Mouse (Mus musculus) urinary bladder, adult 2 months (tissue): ENCODE measurements at regions not wholly inside any gene's neighbourhood (a gene's known extent, or its start where the extent isn't known, plus 50 kb on each side); places are given as distances from the start of the nearest gene placed in this dataset.

ENCODE experiments used
- DNase-seq: peaks from one replicate; pipeline ENCODE4 v3.0.0; 2022; ENCODE audit warnings: low spot score

GRCm38 (mm10) chr10:91314441-91314840 is 133.3 kb upstream of the Tmpo start:
- DNase-seq, result no peak

DNA sequence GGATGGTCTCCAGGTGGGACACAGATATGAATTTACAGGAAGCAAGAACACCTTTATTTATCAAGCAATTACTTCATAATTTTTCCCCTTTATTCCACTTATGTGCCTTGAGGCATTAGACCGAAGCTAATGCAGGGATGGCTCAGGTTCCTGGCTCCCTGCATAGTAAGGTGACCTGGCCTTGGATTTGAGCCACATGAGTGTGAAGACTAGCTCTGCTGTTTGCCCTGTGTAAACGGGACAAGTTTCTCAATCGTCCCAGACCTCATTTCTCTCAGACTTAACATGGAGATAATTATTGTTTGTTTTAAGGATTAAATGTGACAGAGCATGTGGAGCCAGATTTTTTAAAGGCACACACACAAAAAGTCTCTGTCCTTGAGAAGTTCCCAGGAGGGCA is 132.2 kb upstream of the Tmpo start:
- no peak for DNase-seq

GRCm38 (mm10) chr10:91312913-91313312 is 131.8 kb upstream of the Tmpo start:
- DNase-seq, result no peak

- DNase-seq, result no peak
Observed at GRCm38 (mm10) chr10:91300067-91300466, 119.0 kb upstream of the Tmpo start.

DNA sequence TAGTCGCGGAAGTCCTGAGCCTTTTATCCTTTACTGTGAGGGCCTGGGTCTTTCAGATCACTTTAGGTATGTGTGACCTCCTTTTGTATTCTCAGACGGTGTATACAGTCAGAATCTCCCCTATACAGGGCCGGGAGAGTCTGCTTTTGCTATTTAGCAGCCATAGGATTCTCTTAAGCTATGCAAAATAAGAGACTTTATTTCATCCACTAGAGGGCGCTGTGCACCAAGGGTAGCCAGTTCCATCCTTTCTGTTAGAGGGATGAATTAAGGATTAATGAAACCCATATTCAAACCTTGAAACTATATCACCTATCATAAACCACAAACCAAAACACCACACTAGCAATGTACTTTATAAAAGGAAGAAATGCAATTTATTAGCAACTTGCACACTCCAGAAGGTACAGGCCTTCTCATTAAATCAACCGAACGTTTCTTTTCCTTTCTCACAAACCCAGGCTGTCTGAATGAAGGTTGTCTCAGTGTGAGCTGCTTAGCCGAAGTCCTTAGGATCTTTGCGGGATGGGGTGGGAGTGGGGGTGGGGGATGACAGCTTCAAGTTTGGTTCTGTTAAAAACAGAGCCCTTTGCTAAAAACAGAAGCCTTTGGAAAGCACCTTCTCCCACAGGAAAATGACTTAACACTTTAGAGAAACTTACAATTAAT is 116.8 kb upstream of the Tmpo start:
- no peak for DNase-seq

GRCm38 (mm10) chr10:91295345-91295744 is 114.2 kb upstream of the Tmpo start:
- DNase-seq, result no peak

- no peak for DNase-seq
Observed at GRCm38 (mm10) chr10:91293226-91293625, 112.1 kb upstream of the Tmpo start.

- no peak for DNase-seq
Observed at GRCm38 (mm10) chr10:91284259-91284658, 103.1 kb upstream of the Tmpo start.

DNA sequence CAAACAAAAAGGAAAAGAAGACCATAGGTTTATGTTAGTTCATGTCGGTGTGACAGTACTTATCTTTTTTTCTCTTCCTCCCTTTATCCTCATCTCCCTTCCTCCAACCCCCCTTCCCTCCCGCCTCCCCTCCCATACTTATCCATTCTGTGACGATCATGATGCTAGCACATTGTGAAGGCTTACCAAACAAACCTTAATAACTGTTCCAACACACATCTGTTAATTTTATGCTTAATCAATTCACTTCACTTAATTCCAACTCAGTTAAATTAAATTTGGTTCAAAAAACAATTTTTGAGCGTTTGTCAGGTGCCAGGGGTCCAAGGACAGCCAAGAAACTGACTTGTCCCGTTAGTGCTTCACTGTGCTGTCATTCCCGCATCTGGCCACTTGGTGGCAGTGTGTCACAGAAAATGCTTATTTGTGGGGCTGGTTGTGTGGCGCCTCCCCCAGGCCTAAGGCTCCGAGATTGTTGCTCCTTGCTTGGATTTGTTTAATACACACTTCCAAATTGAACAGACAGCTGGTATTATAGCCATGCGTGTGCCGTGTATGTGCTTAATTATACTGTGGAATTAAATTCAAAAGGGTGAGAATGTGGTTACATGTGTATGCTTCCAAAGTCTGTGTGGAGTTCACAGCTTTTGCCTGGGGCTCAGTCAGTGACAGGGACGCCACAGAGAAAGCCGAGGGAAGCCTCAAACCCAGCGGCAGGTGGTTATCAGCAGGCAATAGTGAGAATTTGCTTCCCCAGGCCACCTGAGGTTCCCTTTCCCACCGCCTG is 90.0 kb upstream of the Tmpo start:
- peak; percentile 56 for DNase-seq

GRCm38 (mm10) chr10:91270268-91270954 is 89.3 kb upstream of the Tmpo start:
- DNase-seq, result peak; percentile 24

DNA sequence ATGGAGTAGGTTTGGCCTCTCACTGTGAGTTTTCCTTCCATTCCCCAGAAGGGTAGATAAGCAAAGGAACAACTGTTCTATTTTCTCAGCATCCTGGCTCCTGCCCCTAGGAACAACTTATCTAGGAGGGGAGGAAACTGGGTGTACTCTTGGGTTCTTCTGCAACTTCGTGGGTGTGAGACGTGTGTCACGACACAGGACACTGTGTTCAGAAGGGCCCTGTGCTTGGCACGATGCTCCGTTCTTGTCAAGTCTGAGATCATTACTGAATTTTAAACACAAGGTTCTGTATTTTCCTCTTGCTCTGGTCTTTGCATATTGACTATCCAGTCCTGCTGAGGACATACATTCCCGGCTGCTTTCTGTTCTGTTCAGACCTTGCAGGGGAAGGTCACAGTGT is 86.8 kb upstream of the Tmpo start:
- DNase-seq, result no peak

DNA sequence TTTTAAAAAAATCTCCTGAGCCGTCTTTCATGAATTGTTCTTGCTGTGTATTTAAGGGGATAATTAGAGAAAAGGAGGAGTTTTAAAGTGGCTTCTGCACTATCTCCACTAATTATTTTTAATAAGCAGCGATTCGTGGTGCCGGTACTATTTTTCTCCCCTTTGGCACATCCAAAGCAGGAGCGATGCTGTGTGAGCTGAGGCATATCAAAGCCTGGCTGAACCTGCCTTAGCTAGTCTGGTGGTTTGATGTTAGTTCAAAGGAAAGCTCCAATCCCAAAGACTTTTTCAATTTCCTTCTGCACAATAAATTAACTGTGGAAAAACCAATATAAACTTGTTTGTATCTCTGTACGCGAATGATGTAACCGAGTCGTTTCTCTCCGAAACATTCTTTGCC is 79.3 kb upstream of the Tmpo start:
- no peak for DNase-seq

- DNase-seq, result no peak
Observed at GRCm38 (mm10) chr10:91249681-91250195, 68.6 kb upstream of the Tmpo start.

DNA sequence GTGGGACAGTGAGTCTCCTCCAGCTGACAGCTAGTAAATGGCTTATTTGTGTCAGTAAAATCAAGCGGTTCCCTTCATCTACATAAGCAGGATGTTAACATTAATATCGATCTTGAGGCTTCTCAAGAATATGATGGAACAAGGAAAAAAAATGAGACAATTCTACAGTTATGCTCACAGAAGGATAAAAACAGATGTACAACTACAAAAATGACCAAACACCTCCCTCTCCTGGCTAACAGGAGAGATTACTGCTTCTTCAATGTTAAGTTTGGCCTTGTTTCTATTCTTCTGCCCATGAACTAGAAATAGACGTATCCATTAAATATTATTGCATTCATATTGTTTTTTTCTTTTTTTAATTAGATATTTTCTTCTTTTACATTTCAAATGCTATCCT is 63.2 kb upstream of the Tmpo start:
- DNase-seq, result no peak

DNA sequence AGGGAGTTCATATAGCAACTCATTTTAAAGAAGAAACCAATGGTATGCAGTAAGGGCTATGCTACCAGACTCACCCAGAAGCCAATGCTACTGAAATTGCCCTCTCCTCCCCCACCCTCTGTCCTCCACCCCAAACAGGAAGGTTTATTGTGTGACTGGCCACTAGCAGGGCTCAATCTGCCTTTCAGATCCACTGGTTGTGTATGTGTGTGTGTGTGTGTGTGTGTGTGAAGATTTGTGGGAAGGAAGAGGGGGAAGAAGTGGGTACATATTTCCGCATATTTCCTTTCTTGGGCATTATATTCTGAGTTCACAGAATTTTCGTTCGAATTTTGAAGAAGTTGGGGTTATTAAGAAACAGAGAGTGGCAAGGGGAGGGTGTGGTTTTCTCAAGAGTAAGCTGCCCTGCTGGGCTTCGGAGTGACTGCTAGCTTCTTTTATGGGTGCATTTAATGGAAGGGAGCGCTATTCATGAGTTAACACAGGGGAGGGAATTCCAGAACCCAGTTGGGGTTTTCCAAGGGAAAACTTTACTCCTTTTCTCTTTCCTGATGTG is 61.5 kb upstream of the Tmpo start:
- no peak for DNase-seq

- DNase-seq, result no peak
Observed at GRCm38 (mm10) chr10:91241611-91242005, 60.5 kb upstream of the Tmpo start.

GRCm38 (mm10) chr10:91240856-91241610 is 59.9 kb upstream of the Tmpo start:
- no peak for DNase-seq

DNA sequence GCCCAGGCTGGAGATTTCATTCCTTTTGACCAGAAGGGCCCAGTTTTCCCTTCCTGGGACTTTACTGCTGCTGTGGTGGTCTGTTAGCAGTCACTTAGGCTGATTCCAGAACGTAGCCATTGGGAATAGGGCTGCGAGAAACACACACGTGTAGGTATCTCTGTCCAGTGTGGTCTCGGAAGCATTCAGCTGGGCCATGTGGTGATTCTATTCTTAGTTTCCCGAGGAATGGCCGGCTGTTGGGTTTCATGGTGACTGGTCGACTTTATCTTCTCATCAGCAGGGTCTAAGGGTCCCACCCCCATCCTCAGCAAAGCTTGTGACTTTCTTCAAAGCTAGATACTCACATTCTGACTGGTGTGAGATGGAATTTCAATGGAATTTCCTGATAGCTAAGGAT is 59.2 kb upstream of the Tmpo start:
- DNase-seq, result no peak

- no peak for DNase-seq
Observed at GRCm38 (mm10) chr10:91236844-91237243, 55.7 kb upstream of the Tmpo start.

DNA sequence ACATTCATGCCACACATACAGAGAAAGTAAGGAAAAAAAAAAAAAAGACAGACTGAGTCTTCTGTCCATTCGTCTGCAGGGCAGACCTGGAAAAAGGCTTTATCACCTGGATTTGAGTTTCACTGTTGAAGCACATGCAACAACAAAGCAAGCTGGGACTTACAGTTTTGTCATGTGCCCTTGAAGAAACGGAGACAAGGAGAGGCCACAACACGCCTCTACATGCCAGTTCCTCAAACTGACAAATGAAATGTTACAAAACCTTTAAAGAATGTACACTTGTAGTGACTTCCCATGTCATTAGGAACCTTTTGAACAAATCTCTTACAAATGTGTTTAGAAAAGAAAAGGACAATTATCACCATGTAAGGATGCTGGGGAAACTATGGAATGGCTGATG is 53.6 kb upstream of the Tmpo start:
- DNase-seq, result no peak
